In genomic region chr5:28473556-28473955, GRCm38 (mm10) we compare ENCODE assay signal across 16 mouse cellular contexts. TPM values are rescaled to one million over a fixed set of nuclear protein-coding genes. Genes with fewer than 3 reads are reported as not detected.
"Had no signal": no experiment of that assay in that cellular context is flagged by ENCODE, and none has a peak within 500 bp of the region (broad histone marks: within the 10 kb centered on the region; RNA-seq: fewer than 3 reads in every experiment).

No protein-coding gene starts in this region.

- DNase-seq: gastrocnemius, adult 2 months; gastrocnemius, postnatal 10 days; gastrocnemius, postnatal 25 days; heart, adult 18-20 months; heart, postnatal 10 days; heart, postnatal 4 days; kidney, adult 18-20 months; kidney, adult 8-10 months; kidney, postnatal 10 days; kidney, postnatal 4 days; liver; liver, embryonic 13.5 days had no signal

RNA-seq across cellular contexts. Expression of gene Shh, which starts 6.5 kb away (rescaled TPM):
- total RNA-seq: gastrocnemius, adult 2 months; gastrocnemius, postnatal 10 days; gastrocnemius, postnatal 25 days; gastrocnemius, postnatal 4 days; granulocyte monocyte progenitor cell, adult 5-6 weeks; heart, adult 18-20 months; heart, adult 8-10 months; heart, postnatal 10 days; heart, postnatal 25 days; heart, postnatal 4 days had no signal
